Mouse (Mus musculus) hindbrain, embryonic 15.5 days (tissue): ENCODE results near the gene Crim1. TPM values are rescaled to one million over a fixed set of nuclear protein-coding genes. Genes with fewer than 3 reads are reported as not detected.

Experiments
- ATAC-seq: fragments of 200-750 bp; cut with Nextera tagmentation; 2 replicates; pipeline ENCODE4 v1.8.0; 2017; ENCODE audit warnings: low read depth, moderate number of reproducible peaks, moderate TSS enrichment; ENCODE audit not compliant: low FRiP score
- H3K27ac ChIP-seq: fragments of 300-500 bp; sonication (generic); replicated peaks from 2 replicates; pipeline ENCODE4 v1.5.1; 2015; ENCODE audit warnings: mild to moderate bottlenecking, inconsistent platforms
- H3K27me3 ChIP-seq: fragments of 300-500 bp; sonication (generic); 2 replicates; pipeline ENCODE4 v1.6.1; 2015; ENCODE audit warnings: control low read depth, inconsistent platforms
- H3K36me3 ChIP-seq: fragments of 300-500 bp; sonication (generic); 2 replicates; pipeline ENCODE4 v1.6.1; 2015; ENCODE audit warnings: control low read depth, inconsistent platforms
- H3K4me1 ChIP-seq: fragments of 300-500 bp; sonication (generic); replicated peaks from 2 replicates; pipeline ENCODE4 v1.6.1; 2015; ENCODE audit warnings: control low read depth, inconsistent platforms
- H3K4me2 ChIP-seq: fragments of 300-500 bp; sonication (generic); 2 replicates; pipeline ENCODE4 v1.6.1; 2015; ENCODE audit warnings: moderate library complexity, mild to moderate bottlenecking, inconsistent platforms
- H3K4me3 ChIP-seq: fragments of 300-500 bp; sonication (generic); 2 replicates; pipeline ENCODE4 v1.5.1; 2015; ENCODE audit warnings: mild to moderate bottlenecking, inconsistent platforms
- H3K9ac ChIP-seq: fragments of 300-500 bp; sonication (generic); 2 replicates; pipeline ENCODE4 v1.6.1; 2015; ENCODE audit warnings: inconsistent platforms
- H3K9me3 ChIP-seq: fragments of 300-500 bp; sonication (generic); 2 replicates; pipeline ENCODE4 v1.6.1; 2016; ENCODE audit warnings: control low read depth, inconsistent platforms
- WGBS: fragments of 180-500 bp; shearing (Covaris S2); methylation state at CpG from one replicate; pipeline ENCODE4 v1.1.7; 2015; 5-methylcytosine and 5-hydroxymethylcytosine counted together
- polyA plus RNA-seq: library from polyadenylated mRNA; unstranded; fragments of >200 nt; fragmentation: Nextera tagmentation; extraction: Ambion mirVana; gene quantifications from 2 replicates; pipeline ENCODE4 v1.2.1, GENCODE M21; 2015

Crim1 gene
- polyA plus RNA-seq: 15.5 and 16.7 TPM in 2 replicates

DNA sequence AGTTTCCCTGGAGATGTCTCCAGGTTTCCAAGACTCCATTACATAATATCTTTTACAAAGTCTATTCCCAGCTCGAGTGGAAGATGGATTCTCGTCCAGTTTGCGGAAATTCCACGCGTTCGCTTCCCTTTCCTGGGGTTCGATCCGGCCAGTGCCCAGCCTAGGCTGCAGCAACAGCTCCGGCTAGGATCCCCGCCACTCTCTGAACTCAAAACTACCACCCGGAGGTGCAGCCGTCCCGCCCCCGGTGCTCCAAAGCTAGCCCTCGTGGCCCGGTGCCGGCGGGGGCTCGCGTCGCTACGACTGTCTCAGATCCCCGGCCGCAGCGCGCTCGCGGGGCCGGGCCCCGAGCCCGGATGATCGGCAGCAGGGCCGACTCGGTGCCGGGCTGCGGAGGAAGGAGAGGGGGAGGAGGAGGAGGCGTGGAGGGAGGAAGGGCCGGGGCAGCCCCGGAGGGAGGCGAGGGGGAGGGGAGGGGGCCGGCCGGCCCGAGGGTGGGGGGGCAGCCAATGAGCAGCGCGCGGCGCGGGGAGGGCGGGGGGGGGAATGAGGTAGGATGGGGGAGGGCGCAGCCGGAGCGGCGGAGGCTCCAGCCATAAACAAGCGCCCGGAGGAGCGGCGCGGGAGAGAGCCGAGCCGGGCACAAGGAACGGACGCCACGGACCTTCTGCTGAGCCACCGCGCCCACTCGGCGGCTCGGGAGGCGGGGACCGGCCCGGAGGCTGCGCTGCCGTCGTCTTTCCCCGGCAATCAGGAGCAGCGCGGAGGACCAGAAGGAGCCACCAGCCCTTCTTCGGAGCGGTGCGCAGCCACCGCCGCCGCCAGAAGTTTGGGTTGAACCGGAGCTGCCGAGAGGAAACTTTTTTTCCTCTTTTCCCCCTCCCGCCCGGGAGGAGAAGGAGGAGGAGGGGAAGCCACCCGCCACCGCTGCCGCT is at the start of gene Crim1:
Crim1 (plus strand) TSS at position 623 of the 935 bp plus-strand sequence.
- peak within 1 kb of the TSS; percentile 93 for H3K27ac ChIP-seq
- under 1% methylated on average over 52 of the region's 90 CpGs for WGBS
- H3K36me3 ChIP-seq: no peaks in the 10 kb centered on the region
- peak; percentile 80 for ATAC-seq
- peak within 1 kb of the TSS; percentile 72 for H3K4me2 ChIP-seq
- H3K4me3 ChIP-seq: peak within 1 kb of the TSS; percentile 97
- peak within 1 kb of the TSS; percentile 90 for H3K9ac ChIP-seq
- no peaks in the 10 kb centered on the region for H3K27me3 ChIP-seq
- H3K9me3 ChIP-seq: no peaks in the 10 kb centered on the region
- peaks cover 42% of the 10 kb centered on the region for H3K4me1 ChIP-seq

DNA sequence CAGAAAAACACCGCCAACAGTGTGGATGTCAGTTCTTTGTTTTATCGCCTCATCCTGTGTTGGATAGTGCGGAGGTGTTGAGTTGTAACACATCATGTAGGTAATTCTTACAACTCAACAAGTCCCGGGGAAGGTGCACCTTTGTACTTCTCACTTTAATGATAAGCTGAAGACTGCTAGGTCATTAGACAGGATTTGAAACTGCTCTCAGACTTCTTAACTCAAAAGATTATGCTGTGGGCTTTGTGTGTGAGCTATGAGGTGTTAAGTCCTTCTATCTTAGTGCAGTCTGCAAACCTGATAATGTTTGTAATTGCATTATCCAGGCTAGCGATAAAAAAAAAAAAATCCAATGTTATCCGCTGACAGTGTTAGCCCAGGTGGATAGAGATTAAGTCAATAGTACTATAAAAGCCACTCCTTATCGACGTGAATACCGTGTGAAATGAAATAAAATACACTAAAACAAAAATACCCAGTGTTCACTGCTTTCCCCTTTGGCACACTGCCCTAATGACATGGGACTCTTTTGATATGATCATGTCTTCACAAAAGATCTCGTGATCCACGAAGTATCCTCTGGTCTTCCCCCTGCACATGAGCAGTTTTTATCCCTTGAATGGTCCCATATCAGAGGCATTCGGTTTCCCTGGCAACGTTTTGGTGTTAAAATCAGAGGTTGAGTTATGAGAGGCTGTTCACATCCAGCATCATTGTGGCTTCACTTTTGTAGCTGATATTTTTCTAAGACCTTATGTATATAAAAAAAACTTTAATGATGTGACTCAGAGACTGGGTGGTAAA is 48.4 kb upstream of the Crim1 start:
- no peak overlapping the region for H3K4me3 ChIP-seq
- no peaks in the 10 kb centered on the region for H3K4me1 ChIP-seq
- no peak overlapping the region for H3K27ac ChIP-seq
- WGBS: 83% methylated on average over 13 of the region's 13 CpGs
- H3K36me3 ChIP-seq: no peaks in the 10 kb centered on the region
- no peak for ATAC-seq
- no peak overlapping the region for H3K9ac ChIP-seq
- no peaks in the 10 kb centered on the region for H3K27me3 ChIP-seq
- H3K4me2 ChIP-seq: no peak overlapping the region
- no peaks in the 10 kb centered on the region for H3K9me3 ChIP-seq

- ATAC-seq: 0 out of 2 replicates have a peak, but pooled peaks have one; percentile 61
- Histone ChIP-seq H3K27me3 (no peaks in the 10 kb centered on the region), H3K27ac (no peak overlapping the region), H3K4me1 (no peaks in the 10 kb centered on the region), H3K9ac (no peak overlapping the region), H3K9me3 (no peaks in the 10 kb centered on the region), H3K4me3 (no peak overlapping the region), H3K36me3 (no peaks in the 10 kb centered on the region), H3K4me2 (no peak overlapping the region)
- 33% methylated on average over 5 of the region's 5 CpGs for WGBS
Observed at GRCm38 (mm10) chr17:78163278-78163677, 36.8 kb upstream of the Crim1 start.

DNA sequence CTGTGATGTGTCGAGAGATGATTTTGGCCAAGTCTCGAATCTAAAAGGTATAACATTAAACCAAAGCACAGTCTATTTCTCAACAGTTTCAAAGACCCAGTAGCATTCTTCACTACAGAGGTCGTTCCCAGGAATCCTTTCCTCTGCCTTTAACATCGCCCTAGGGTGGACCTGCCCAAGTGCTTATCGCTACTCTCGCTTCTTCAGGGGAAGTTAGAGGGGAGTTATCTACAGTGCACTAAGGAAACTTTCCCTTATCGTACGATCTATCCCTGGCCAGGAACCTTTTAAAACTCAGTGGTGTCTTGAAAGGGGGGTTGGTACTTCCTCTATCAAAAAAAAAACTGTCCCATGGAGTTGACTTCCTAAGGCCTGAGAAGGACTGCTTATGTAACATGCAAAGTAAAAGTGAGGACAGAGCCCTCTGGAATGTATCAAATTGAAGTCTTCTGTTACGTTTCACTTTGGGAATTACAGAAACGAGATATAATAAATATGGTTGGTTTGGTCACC is 36.3 kb upstream of the Crim1 start:
- no peaks in the 10 kb centered on the region for H3K36me3 ChIP-seq
- ATAC-seq: no peak
- H3K9ac ChIP-seq: no peak overlapping the region
- no peak overlapping the region for H3K4me2 ChIP-seq
- H3K4me3 ChIP-seq: no peak overlapping the region
- no peaks in the 10 kb centered on the region for H3K4me1 ChIP-seq
- no peak overlapping the region for H3K27ac ChIP-seq
- 87% methylated on average over 10 of the region's 10 CpGs for WGBS
- no peaks in the 10 kb centered on the region for H3K27me3 ChIP-seq
- no peaks in the 10 kb centered on the region for H3K9me3 ChIP-seq

DNA sequence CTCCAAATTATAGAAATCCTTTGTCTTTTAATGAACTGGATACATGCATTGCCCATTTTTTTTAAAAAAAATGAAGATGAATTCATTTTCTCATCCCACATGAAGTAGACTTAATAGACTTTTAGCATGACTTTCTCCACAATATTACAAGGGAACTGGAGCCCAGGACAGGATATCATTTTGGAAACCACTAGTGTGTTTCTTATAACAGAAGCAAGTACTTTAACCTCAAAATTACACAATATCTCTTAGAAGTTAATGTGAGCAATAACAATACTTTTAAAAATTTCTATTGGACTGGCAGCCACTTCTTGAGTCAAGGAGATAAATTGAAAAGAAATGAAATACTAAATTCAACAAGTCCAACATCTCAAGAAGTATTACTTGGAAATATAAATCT is 34.2 kb upstream of the Crim1 start:
- H3K27me3 ChIP-seq: no peaks in the 10 kb centered on the region
- no peak for ATAC-seq

DNA sequence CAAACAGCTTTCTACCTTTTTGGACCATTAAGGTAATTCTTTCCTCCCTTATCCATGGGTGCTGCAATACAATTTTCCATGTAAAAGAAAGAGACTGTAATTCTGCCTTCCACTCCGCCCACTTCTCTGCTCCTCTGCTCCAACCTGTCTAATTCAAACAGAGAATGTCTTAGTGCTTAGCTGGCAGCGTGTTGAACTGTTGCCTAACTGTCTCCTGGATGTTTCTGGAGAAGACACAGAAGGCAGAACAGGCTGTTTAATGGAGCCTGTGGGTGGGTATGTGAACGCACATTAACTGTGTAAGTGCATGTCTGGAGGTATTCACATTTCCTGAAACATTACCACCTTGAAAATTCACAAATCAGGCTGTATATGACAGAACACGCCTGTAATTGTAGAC is 33.5 kb upstream of the Crim1 start:
- no peaks in the 10 kb centered on the region for H3K9me3 ChIP-seq
- H3K36me3 ChIP-seq: no peaks in the 10 kb centered on the region
- no peak overlapping the region for H3K4me3 ChIP-seq
- 84% methylated on average over 4 of the region's 4 CpGs for WGBS
- no peak for ATAC-seq
- H3K4me1 ChIP-seq: no peaks in the 10 kb centered on the region
- H3K9ac ChIP-seq: no peak overlapping the region
- no peak overlapping the region for H3K4me2 ChIP-seq
- no peaks in the 10 kb centered on the region for H3K27me3 ChIP-seq
- H3K27ac ChIP-seq: no peak overlapping the region

More for the DNA sequence above, 34.2 kb upstream of the Crim1 start:
- H3K4me3 ChIP-seq: no peak overlapping the region
- no peak overlapping the region for H3K9ac ChIP-seq
- no peaks in the 10 kb centered on the region for H3K4me1 ChIP-seq
- H3K27ac ChIP-seq: no peak overlapping the region
- H3K36me3 ChIP-seq: no peaks in the 10 kb centered on the region
- H3K4me2 ChIP-seq: no peak overlapping the region
- H3K9me3 ChIP-seq: no peaks in the 10 kb centered on the region

GRCm38 (mm10) chr17:78172371-78172770 is 27.7 kb upstream of the Crim1 start:
- no peak overlapping the region for H3K27ac ChIP-seq
- H3K9me3 ChIP-seq: no peaks in the 10 kb centered on the region
- 80% methylated on average over 2 of the region's 2 CpGs for WGBS
- no peaks in the 10 kb centered on the region for H3K27me3 ChIP-seq
- H3K4me1 ChIP-seq: no peaks in the 10 kb centered on the region
- H3K4me3 ChIP-seq: no peak overlapping the region
- H3K9ac ChIP-seq: no peak overlapping the region
- H3K4me2 ChIP-seq: no peak overlapping the region
- no peaks in the 10 kb centered on the region for H3K36me3 ChIP-seq
- no peak for ATAC-seq

GRCm38 (mm10) chr17:78180766-78181165 is 19.3 kb upstream of the Crim1 start:
- H3K4me3 ChIP-seq: no peak overlapping the region
- peak overlapping the region; percentile 17; the same call in 1 of the 2 replicates for H3K4me2 ChIP-seq
- H3K9ac ChIP-seq: no peak overlapping the region
- no peaks in the 10 kb centered on the region for H3K36me3 ChIP-seq
- WGBS: 60% methylated on average over 6 of the region's 6 CpGs
- H3K4me1 ChIP-seq: no peaks in the 10 kb centered on the region
- ATAC-seq: no peak; the same call in 1 of the 2 replicates
- H3K27me3 ChIP-seq: no peaks in the 10 kb centered on the region
- no peaks in the 10 kb centered on the region for H3K9me3 ChIP-seq
- H3K27ac ChIP-seq: no peak overlapping the region

DNA sequence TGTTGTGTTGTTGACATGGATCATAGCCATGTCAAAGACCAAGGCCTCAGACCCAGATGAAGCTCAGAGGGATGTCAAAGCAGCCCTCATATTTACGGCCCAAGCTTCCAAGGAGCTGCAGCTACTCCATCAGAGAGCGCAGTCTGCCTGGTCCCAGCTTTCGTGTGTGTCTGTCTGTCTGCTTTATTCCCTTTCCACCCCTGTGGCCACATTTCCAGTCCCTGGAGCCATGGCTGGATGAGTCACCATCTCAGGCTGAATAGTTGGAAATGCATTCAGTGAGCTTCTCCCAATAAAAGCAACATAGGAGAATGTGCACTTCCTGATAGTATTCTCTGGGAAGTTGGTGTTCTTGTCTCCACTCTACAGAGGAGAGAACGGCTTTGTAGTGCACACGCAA is 3.9 kb upstream of the Crim1 start:
- WGBS: 95% methylated on average over 5 of the region's 5 CpGs
- no peak overlapping the region for H3K9ac ChIP-seq
- no peak for ATAC-seq
- no peaks in the 10 kb centered on the region for H3K9me3 ChIP-seq
- H3K27me3 ChIP-seq: no peaks in the 10 kb centered on the region
- H3K4me2 ChIP-seq: no peak overlapping the region
- H3K36me3 ChIP-seq: no peaks in the 10 kb centered on the region
- H3K4me3 ChIP-seq: no peak overlapping the region
- H3K27ac ChIP-seq: no peak overlapping the region
- peaks cover 11% of the 10 kb centered on the region; the same call in 1 of the 2 replicates for H3K4me1 ChIP-seq

- no peak for ATAC-seq
- Histone ChIP-seq H3K36me3 (no peaks in the 10 kb centered on the region), H3K4me2 (no peak overlapping the region), H3K4me1 (peaks cover 19% of the 10 kb centered on the region; the same call in 1 of the 2 replicates), H3K9ac (no peak overlapping the region), H3K27me3 (no peaks in the 10 kb centered on the region), H3K27ac (no peak overlapping the region), H3K9me3 (no peaks in the 10 kb centered on the region), H3K4me3 (no peak overlapping the region)
- 22% methylated on average over 7 of the region's 7 CpGs for WGBS
Observed at GRCm38 (mm10) chr17:78197111-78197510, 2.9 kb upstream of the Crim1 start.

- H3K4me1 ChIP-seq: peaks cover 28% of the 10 kb centered on the region; the same call in 1 of the 2 replicates
- no peak overlapping the region for H3K9ac ChIP-seq
- WGBS: 66% methylated on average over 4 of the region's 4 CpGs
- H3K27me3 ChIP-seq: no peaks in the 10 kb centered on the region
- H3K4me2 ChIP-seq: no peak overlapping the region
- no peaks in the 10 kb centered on the region for H3K9me3 ChIP-seq
- no peak for ATAC-seq
- H3K36me3 ChIP-seq: no peaks in the 10 kb centered on the region
- H3K4me3 ChIP-seq: no peak overlapping the region
- no peak overlapping the region for H3K27ac ChIP-seq
Observed at GRCm38 (mm10) chr17:78198140-78198539, 1.9 kb upstream of the Crim1 start.

GRCm38 (mm10) chr17:78198820-78199219 is 1.2 kb upstream of the Crim1 start:
- H3K27me3 ChIP-seq: no peaks in the 10 kb centered on the region
- H3K36me3 ChIP-seq: no peaks in the 10 kb centered on the region
- peak overlapping the region; percentile 97 for H3K4me3 ChIP-seq
- peaks cover 31% of the 10 kb centered on the region for H3K4me1 ChIP-seq
- peak overlapping the region; percentile 90 for H3K9ac ChIP-seq
- 12% methylated on average over 4 of the region's 4 CpGs for WGBS
- ATAC-seq: no peak
- peak overlapping the region; percentile 93 for H3K27ac ChIP-seq
- H3K9me3 ChIP-seq: no peaks in the 10 kb centered on the region
- peak overlapping the region; percentile 72 for H3K4me2 ChIP-seq
